Mouse (Mus musculus): Measurements from ENCODE around the gene Olfr715b. TPM values are rescaled to one million over a fixed set of nuclear protein-coding genes. Genes with fewer than 3 reads are reported as not detected.
"Not testable (repeated sequence)": the region's sequence is repeated elsewhere in the genome, so short reads cannot be mapped to it uniquely, and the experiment has no call there.

The Olfr715b gene
- not detected in 2 replicates for total RNA-seq (2014; fragmentation: Nextera tagmentation)
- total RNA-seq (2017), result 0.12 TPM in 1 of 2 replicates, not detected in the other
- not detected in 2 replicates for polyA plus RNA-seq (2012)

GRCm38 (mm10) chr7:107110269-107110668, at the start of gene Olfr715b:
Olfr715b (minus strand) TSS chr7:107110369.
- not testable (repeated sequence) for H3K9me3 ChIP-seq (replicated peaks); H3K4me3 ChIP-seq (ENCODE audit: low read depth, low read length); DNase-seq (ENCODE audit: low spot score); H3K27me3 ChIP-seq (ENCODE audit: insufficient read depth, low read length); H3K4me1 ChIP-seq (ENCODE audit: insufficient read depth, low read depth, low read length); ATAC-seq (ENCODE audit: extremely low read depth, insufficient number of reproducible peaks, low FRiP score, poor library complexity, severe bottlenecking); H3K36me3 ChIP-seq (replicated peaks)

- H3K27me3 ChIP-seq (ENCODE audit: insufficient read depth, low read length); H3K4me3 ChIP-seq (ENCODE audit: low read depth, low read length); H3K4me1 ChIP-seq (ENCODE audit: insufficient read depth, low read depth, low read length): not testable (repeated sequence)
These were observed 27.9 kb upstream of the Olfr715b start, which contains the start of gene Olfr716 for GRCm38 (mm10) chr7:107138027-107138426. Olfr716 (plus strand) TSS chr7:107138327.

GRCm38 (mm10) chr7:107130983-107131382, 20.8 kb upstream of the Olfr715b start, which contains the start of gene Olfr715:
Olfr715 (minus strand) TSS chr7:107131083.
- not testable (repeated sequence) for H3K27me3 ChIP-seq (ENCODE audit: insufficient read depth, low read length); DNase-seq (ENCODE audit: low spot score); H3K9me3 ChIP-seq (replicated peaks); H3K4me3 ChIP-seq (ENCODE audit: low read depth, low read length); ATAC-seq (ENCODE audit: extremely low read depth, insufficient number of reproducible peaks, low FRiP score, poor library complexity, severe bottlenecking); H3K36me3 ChIP-seq (replicated peaks); H3K4me1 ChIP-seq (ENCODE audit: insufficient read depth, low read depth, low read length)

More at GRCm38 (mm10) chr7:107138027-107138426, 27.9 kb upstream of the Olfr715b start, which contains the start of gene Olfr716:
- not testable (repeated sequence) for H3K36me3 ChIP-seq (replicated peaks); H3K9me3 ChIP-seq (replicated peaks); ATAC-seq (ENCODE audit: extremely low read depth, insufficient number of reproducible peaks, low FRiP score, poor library complexity, severe bottlenecking); DNase-seq (ENCODE audit: low spot score)

- Histone ChIP-seq H3K4me1 (ENCODE audit: insufficient read depth, low read depth, low read length) (no peaks in the 10 kb centered on the region), H3K4me3 (ENCODE audit: low read depth, low read length) (no peak within 1 kb of the TSS), H3K36me3 (replicated peaks) (no peaks in the 10 kb centered on the region), H3K27me3 (ENCODE audit: insufficient read depth, low read length) (no peaks in the 10 kb centered on the region), H3K9me3 (replicated peaks) (no peaks in the 10 kb centered on the region)
- no peak for ATAC-seq (ENCODE audit: extremely low read depth, insufficient number of reproducible peaks, low FRiP score, poor library complexity, severe bottlenecking)
- TF ChIP-seq POLR2AphosphoS5 (IDR thresholded peaks at IDR 0.05; ENCODE audit: insufficient replicate concordance, low read depth, low read length), result no peak
- no peak for TF ChIP-seq CTCF (IDR thresholded peaks at IDR 0.05; ENCODE audit: low read depth, low read length)
- TF ChIP-seq TAL1 (conservative IDR thresholded peaks at IDR 0.05; ENCODE audit: low read depth, low read length), result no peak
- no peak for DNase-seq (ENCODE audit: low spot score)
These were observed 17.2 kb downstream of the Olfr715b start, which contains the start of gene Olfr17 for GRCm38 (mm10) chr7:107092920-107093319. Olfr17 (plus strand) TSS chr7:107093220.

DNA sequence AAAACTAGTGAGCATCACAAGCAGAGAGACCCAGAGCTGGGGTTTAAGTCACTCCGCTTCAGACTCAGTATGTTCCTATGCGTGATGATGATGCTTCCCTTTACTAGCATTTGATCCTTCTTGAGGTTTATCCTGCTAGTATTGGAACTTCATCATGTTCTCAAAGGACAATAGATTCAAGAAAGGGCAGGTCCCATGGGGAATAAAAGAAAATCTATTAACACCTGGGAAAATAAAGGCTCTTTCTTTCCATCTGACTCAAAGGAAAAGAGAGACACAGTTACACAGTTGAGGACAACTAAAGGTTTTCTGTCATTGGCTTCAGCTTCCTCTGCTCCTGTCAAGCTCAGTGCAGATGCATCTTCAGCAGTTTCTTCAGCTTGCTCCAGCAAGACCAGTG, 39.5 kb downstream of the Olfr715b start, which contains the start of gene Olfr714:
Olfr714 (plus strand) TSS at position 301 of the 400 bp plus-strand sequence.
- H3K4me3 ChIP-seq (ENCODE audit: low read depth, low read length), result no peak within 1 kb of the TSS
- DNase-seq (ENCODE audit: low spot score), result no peak
- no peaks in the 10 kb centered on the region for H3K36me3 ChIP-seq (replicated peaks)
- H3K27me3 ChIP-seq (ENCODE audit: insufficient read depth, low read length), result no peaks in the 10 kb centered on the region; the same call in 1 of the 2 replicates
- H3K9me3 ChIP-seq (replicated peaks), result no peaks in the 10 kb centered on the region
- no peaks in the 10 kb centered on the region for H3K4me1 ChIP-seq (ENCODE audit: insufficient read depth, low read depth, low read length)
- no peak for ATAC-seq (ENCODE audit: extremely low read depth, insufficient number of reproducible peaks, low FRiP score, poor library complexity, severe bottlenecking)
- TF ChIP-seq POLR2AphosphoS5 (IDR thresholded peaks at IDR 0.05; ENCODE audit: insufficient replicate concordance, low read depth, low read length) (no peak), GATA2 (IDR thresholded peaks at IDR 0.05; ENCODE audit: borderline replicate concordance, low read depth, low read length) (no peak), TAL1 (conservative IDR thresholded peaks at IDR 0.05; ENCODE audit: low read depth, low read length) (no peak), GATA1 (IDR thresholded peaks at IDR 0.05; ENCODE audit: borderline replicate concordance, low read length) (no peak), CTCF (IDR thresholded peaks at IDR 0.05; ENCODE audit: low read depth, low read length) (no peak)

Other genes with a start within 250 kb of the Olfr715b start
- gene Olfr704, start 247.2 kb downstream of the Olfr715b start, total RNA-seq (2014; fragmentation: Nextera tagmentation), result not detected in 2 replicates
- 0.22 TPM in 1 of 2 replicates, not detected in the other for gene Olfr704, start 247.2 kb downstream of the Olfr715b start, total RNA-seq (2017)
- gene Olfr704, start 247.2 kb downstream of the Olfr715b start, polyA plus RNA-seq (2012), result not detected in 2 replicates
- not detected in 2 replicates for gene Olfr705, start 233.5 kb downstream of the Olfr715b start, total RNA-seq (2014; fragmentation: Nextera tagmentation)
- gene Olfr705, start 233.5 kb downstream of the Olfr715b start, total RNA-seq (2017), result 0.05 TPM in 1 of 2 replicates, not detected in the other
- gene Olfr705, start 233.5 kb downstream of the Olfr715b start, polyA plus RNA-seq (2012), result not detected in 2 replicates
- not detected in 2 replicates for gene Olfr706, start 222.2 kb downstream of the Olfr715b start, total RNA-seq (2014; fragmentation: Nextera tagmentation)
- 0.06 TPM in 1 of 2 replicates, not detected in the other for gene Olfr706, start 222.2 kb downstream of the Olfr715b start, total RNA-seq (2017)
- gene Olfr706, start 222.2 kb downstream of the Olfr715b start, polyA plus RNA-seq (2012), result not detected in 2 replicates
- gene Olfr707, start 209.1 kb downstream of the Olfr715b start, total RNA-seq (2014; fragmentation: Nextera tagmentation), result not detected in 2 replicates
- not detected in 2 replicates for gene Olfr707, start 209.1 kb downstream of the Olfr715b start, total RNA-seq (2017)
- not detected in 2 replicates for gene Olfr707, start 209.1 kb downstream of the Olfr715b start, polyA plus RNA-seq (2012)
- gene Olfr1532-ps1, start 202.4 kb downstream of the Olfr715b start, total RNA-seq (2014; fragmentation: Nextera tagmentation), result not detected in 2 replicates
- gene Olfr1532-ps1, start 202.4 kb downstream of the Olfr715b start, total RNA-seq (2017), result not detected in 2 replicates
- not detected in 2 replicates for gene Olfr1532-ps1, start 202.4 kb downstream of the Olfr715b start, polyA plus RNA-seq (2012)
- gene Olfr709-ps1, start 178.2 kb downstream of the Olfr715b start, total RNA-seq (2014; fragmentation: Nextera tagmentation), result not detected in 2 replicates
- 0.05 and 0.06 TPM in 2 replicates for gene Olfr709-ps1, start 178.2 kb downstream of the Olfr715b start, total RNA-seq (2017)
- gene Olfr709-ps1, start 178.2 kb downstream of the Olfr715b start, polyA plus RNA-seq (2012), result not detected in 2 replicates
- gene Olfr710, start 162.1 kb downstream of the Olfr715b start, total RNA-seq (2014; fragmentation: Nextera tagmentation), result not detected in 2 replicates
- gene Olfr710, start 162.1 kb downstream of the Olfr715b start, total RNA-seq (2017), result not detected in 2 replicates
- gene Olfr710, start 162.1 kb downstream of the Olfr715b start, polyA plus RNA-seq (2012), result not detected in 2 replicates
- not detected in 2 replicates for gene Olfr6, start 146.4 kb downstream of the Olfr715b start, total RNA-seq (2014; fragmentation: Nextera tagmentation)
- gene Olfr6, start 146.4 kb downstream of the Olfr715b start, total RNA-seq (2017), result 0.12 and 0.22 TPM in 2 replicates
- not detected in 2 replicates for gene Olfr6, start 146.4 kb downstream of the Olfr715b start, polyA plus RNA-seq (2012)
- not detected in 2 replicates for gene Olfr711, start 134.9 kb downstream of the Olfr715b start, total RNA-seq (2014; fragmentation: Nextera tagmentation)
- under 0.01 and 0.11 TPM in 2 replicates for gene Olfr711, start 134.9 kb downstream of the Olfr715b start, total RNA-seq (2017)
- not detected in 2 replicates for gene Olfr711, start 134.9 kb downstream of the Olfr715b start, polyA plus RNA-seq (2012)
- not detected in 2 replicates for gene Olfr2, start 104.3 kb downstream of the Olfr715b start, total RNA-seq (2014; fragmentation: Nextera tagmentation)
- gene Olfr2, start 104.3 kb downstream of the Olfr715b start, total RNA-seq (2017), result 0.06 TPM in 1 of 2 replicates, not detected in the other
- gene Olfr2, start 104.3 kb downstream of the Olfr715b start, polyA plus RNA-seq (2012), result not detected in 2 replicates
- gene Olfr713, start 79.2 kb downstream of the Olfr715b start, total RNA-seq (2014; fragmentation: Nextera tagmentation), result not detected in 2 replicates
- 0.05 and 0.12 TPM in 2 replicates for gene Olfr713, start 79.2 kb downstream of the Olfr715b start, total RNA-seq (2017)
- gene Olfr713, start 79.2 kb downstream of the Olfr715b start, polyA plus RNA-seq (2012), result not detected in 2 replicates
- gene Olfr714, start 39.4 kb downstream of the Olfr715b start, total RNA-seq (2014; fragmentation: Nextera tagmentation), result not detected in 2 replicates
- gene Olfr714, start 39.4 kb downstream of the Olfr715b start, total RNA-seq (2017), result 0.11 and 0.46 TPM in 2 replicates
- not detected in 2 replicates for gene Olfr714, start 39.4 kb downstream of the Olfr715b start, polyA plus RNA-seq (2012)
- gene Olfr17, start 17.1 kb downstream of the Olfr715b start, total RNA-seq (2014; fragmentation: Nextera tagmentation), result not detected in 2 replicates
- gene Olfr17, start 17.1 kb downstream of the Olfr715b start, total RNA-seq (2017), result 0.06 and 0.11 TPM in 2 replicates
- not detected in 2 replicates for gene Olfr17, start 17.1 kb downstream of the Olfr715b start, polyA plus RNA-seq (2012)
- not detected in 2 replicates for gene Olfr715, start 20.7 kb upstream of the Olfr715b start, total RNA-seq (2014; fragmentation: Nextera tagmentation)
- not detected in 2 replicates for gene Olfr715, start 20.7 kb upstream of the Olfr715b start, total RNA-seq (2017)
- gene Olfr715, start 20.7 kb upstream of the Olfr715b start, polyA plus RNA-seq (2012), result not detected in 2 replicates
- gene Olfr716, start 28.0 kb upstream of the Olfr715b start, total RNA-seq (2014; fragmentation: Nextera tagmentation), result not detected in 2 replicates
- gene Olfr716, start 28.0 kb upstream of the Olfr715b start, total RNA-seq (2017), result 0.05 TPM in 1 of 2 replicates, not detected in the other
- not detected in 2 replicates for gene Olfr716, start 28.0 kb upstream of the Olfr715b start, polyA plus RNA-seq (2012)
- not detected in 2 replicates for gene Nlrp14, start 56.6 kb upstream of the Olfr715b start, total RNA-seq (2014; fragmentation: Nextera tagmentation)
- gene Nlrp14, start 56.6 kb upstream of the Olfr715b start, total RNA-seq (2017), result 0.05 and 0.17 TPM in 2 replicates
- not detected in 2 replicates for gene Nlrp14, start 56.6 kb upstream of the Olfr715b start, polyA plus RNA-seq (2012)
- not detected in 2 replicates for gene Rbmxl2, start 99.1 kb upstream of the Olfr715b start, total RNA-seq (2014; fragmentation: Nextera tagmentation)
- gene Rbmxl2, start 99.1 kb upstream of the Olfr715b start, total RNA-seq (2017), result not detected in 2 replicates
- not detected in 2 replicates for gene Rbmxl2, start 99.1 kb upstream of the Olfr715b start, polyA plus RNA-seq (2012)